Mouse (Mus musculus) cerebellum, adult 9-10 months (tissue): ENCODE data around the gene Ube2n.
A peak's percentile ranks its signal among the peaks of the same experiment; 100 is the strongest.
"Not testable (repeated sequence)": the region's sequence is repeated elsewhere in the genome, so short reads cannot be mapped to it uniquely, and the experiment has no call there.

Source experiments
- DNase-seq: peaks from one replicate; pipeline ENCODE4 v3.0.0; 2022

Ube2n gene

GRCm38 (mm10) chr10:95526495-95527122, 11.7 kb downstream of the Ube2n start:
- no peak for DNase-seq

- DNase-seq, result no peak
Observed at GRCm38 (mm10) chr10:95530551-95531121, 15.7 kb downstream of the Ube2n start.

- DNase-seq, result no peak
Observed at GRCm38 (mm10) chr10:95532916-95533315, 18.0 kb downstream of the Ube2n start.

- DNase-seq, result no peak
Observed at GRCm38 (mm10) chr10:95533382-95533781, 18.4 kb downstream of the Ube2n start.

- no peak for DNase-seq
Observed at GRCm38 (mm10) chr10:95535399-95536221, 20.7 kb downstream of the Ube2n start.

GRCm38 (mm10) chr10:95536222-95536541, 21.2 kb downstream of the Ube2n start:
- DNase-seq, result no peak

- DNase-seq, result no peak
Observed at GRCm38 (mm10) chr10:95539260-95539659, 24.3 kb downstream of the Ube2n start.

- no peak for DNase-seq
Observed at GRCm38 (mm10) chr10:95539841-95540240, 24.9 kb downstream of the Ube2n start.

- no peak for DNase-seq
Observed at GRCm38 (mm10) chr10:95542916-95543315, 28.0 kb downstream of the Ube2n start.

GRCm38 (mm10) chr10:95543377-95543776, 28.4 kb downstream of the Ube2n start:
- no peak for DNase-seq

- DNase-seq, result no peak
Observed at GRCm38 (mm10) chr10:95544004-95544403, 29.1 kb downstream of the Ube2n start.

- DNase-seq, result no peak
Observed at GRCm38 (mm10) chr10:95544651-95545050, 29.7 kb downstream of the Ube2n start.

GRCm38 (mm10) chr10:95545051-95545450, 30.1 kb downstream of the Ube2n start:
- peak; percentile 64 for DNase-seq

GRCm38 (mm10) chr10:95546178-95546577, 31.2 kb downstream of the Ube2n start:
- DNase-seq, result no peak

- DNase-seq, result no peak
Observed at GRCm38 (mm10) chr10:95548154-95548826, 33.3 kb downstream of the Ube2n start.

- not testable (repeated sequence) for DNase-seq
Observed at GRCm38 (mm10) chr10:95549080-95549479, 34.1 kb downstream of the Ube2n start.

- peak; percentile 48 for DNase-seq
Observed at GRCm38 (mm10) chr10:95550506-95550905, 35.6 kb downstream of the Ube2n start.

- no peak for DNase-seq
Observed at GRCm38 (mm10) chr10:95551752-95552151, 36.8 kb downstream of the Ube2n start.

- no peak for DNase-seq
Observed at GRCm38 (mm10) chr10:95552326-95552725, 37.4 kb downstream of the Ube2n start.

GRCm38 (mm10) chr10:95555866-95556265, 40.9 kb downstream of the Ube2n start:
- no peak for DNase-seq

- DNase-seq, result no peak
Observed at GRCm38 (mm10) chr10:95557337-95557828, 42.4 kb downstream of the Ube2n start.

GRCm38 (mm10) chr10:95559426-95559825, 44.5 kb downstream of the Ube2n start:
- no peak for DNase-seq

GRCm38 (mm10) chr10:95560394-95560983, 45.5 kb downstream of the Ube2n start:
- no peak for DNase-seq
